Mouse (Mus musculus) gastrocnemius, postnatal 10 days (tissue): Measurements from ENCODE around the gene Fam168b. TPM values are rescaled to one million over a fixed set of nuclear protein-coding genes. Genes with fewer than 3 reads are reported as not detected.

ENCODE experiments used
- DNase-seq: peaks from one replicate; pipeline ENCODE4 v3.0.0; 2021; ENCODE audit warnings: mixed read lengths
- total RNA-seq, 2 experiments: library from RNA; stranded (reverse); gene quantifications; 2 replicates each; pipeline ENCODE4 v1.2.3; 2021

Gene Fam168b
- total RNA-seq, 2 experiments from 2014 or later = 54.3 to 63.7 TPM

DNA sequence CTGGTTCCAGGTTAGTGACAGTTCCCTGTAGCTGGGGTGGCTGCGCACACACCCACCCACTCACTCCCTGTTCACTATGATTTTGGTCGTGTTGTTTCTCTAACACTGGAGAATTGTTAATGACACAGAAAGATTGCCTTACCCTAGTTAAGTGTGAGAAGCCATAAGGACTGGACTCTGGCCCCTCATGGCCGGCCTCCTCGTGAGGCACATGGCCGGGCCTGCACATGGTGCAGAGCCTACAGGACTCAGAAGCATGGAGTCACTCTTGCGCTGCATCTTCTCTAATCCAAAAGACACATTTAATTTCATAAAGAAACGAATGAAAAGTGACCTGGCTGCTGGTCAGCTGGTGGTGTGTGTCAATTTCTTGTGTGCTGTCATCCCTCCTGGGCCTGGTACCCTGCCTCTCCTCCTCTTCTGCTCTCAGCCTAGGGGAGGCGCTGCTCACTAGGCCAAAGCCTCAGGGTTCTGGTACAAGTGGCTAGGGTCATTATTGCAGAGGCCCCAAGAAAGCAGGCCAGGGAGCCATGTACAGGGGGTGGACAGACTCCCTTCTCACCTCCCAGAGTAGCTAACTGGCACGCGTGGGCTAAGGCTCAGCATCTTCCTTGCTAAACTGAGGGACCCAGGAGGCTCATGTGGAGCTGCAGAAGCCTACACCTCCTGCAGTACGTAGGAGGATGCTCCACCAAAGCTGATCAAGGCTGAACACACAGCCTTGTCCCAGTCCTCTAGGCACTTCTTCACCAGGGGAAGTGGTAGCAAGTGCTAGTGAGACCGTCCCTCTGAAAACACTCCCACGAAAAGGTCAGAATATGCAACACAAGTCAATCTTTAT lies 30.2 kb downstream of the Fam168b start:
- DNase-seq = no peak

DNA sequence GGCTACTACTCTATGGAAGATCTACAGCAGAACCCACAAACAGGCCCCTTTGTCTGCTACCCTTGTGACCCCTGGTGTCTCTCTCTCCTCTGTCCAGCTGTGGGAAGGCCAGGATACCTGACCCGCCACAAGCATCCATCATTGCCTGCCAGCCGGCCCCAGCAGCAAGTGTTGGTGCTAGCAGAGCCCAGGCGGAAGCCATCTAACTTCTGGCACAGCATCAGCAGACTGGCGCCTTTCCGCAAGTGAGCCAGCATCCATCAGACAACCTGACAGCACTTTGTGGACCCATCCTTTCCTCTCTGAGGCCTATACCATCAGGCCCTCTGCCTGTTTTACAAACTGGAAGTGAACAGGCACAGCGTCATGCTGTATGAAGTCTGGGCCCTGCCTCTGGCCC lies 31.3 kb downstream of the Fam168b start:
- no peak for DNase-seq

DNA sequence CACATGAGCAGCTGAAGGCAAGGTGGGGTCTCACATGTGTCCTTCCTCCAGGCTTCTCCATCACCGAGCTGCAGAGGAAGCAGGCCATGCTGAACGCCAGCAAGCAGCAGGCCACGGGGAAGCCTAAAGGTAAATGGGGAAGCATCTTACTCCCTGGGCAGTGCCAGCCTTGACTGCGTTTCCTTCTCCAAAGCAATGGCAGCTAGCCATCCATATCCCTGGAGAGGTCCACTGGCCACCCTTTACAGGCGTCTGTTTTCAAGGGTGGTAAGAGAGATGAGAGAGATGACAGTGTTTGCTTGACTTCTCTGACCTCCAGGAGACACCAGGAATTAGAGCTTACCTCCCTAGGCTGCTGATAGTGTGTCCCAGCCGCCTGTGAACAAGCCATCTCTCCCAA lies 31.8 kb downstream of the Fam168b start:
- DNase-seq = no peak

DNA sequence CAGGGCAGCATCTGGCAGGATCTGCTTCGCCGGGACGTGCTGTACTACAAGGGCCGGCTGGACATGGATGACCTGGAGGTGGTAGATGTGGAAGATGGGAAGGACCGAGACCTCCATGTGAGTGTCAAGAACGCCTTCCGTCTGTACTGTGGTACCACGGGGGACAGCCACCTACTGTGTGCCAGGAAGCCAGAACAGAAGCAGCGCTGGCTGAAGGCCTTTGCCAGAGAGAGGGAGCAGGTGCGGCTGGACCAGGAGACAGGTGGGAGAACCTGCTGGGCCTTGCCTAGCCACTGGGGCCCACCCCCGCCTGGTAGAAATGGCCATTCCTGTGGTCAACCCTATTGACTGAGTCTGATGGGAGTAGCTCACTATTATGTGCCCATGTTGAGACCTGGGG lies 32.6 kb downstream of the Fam168b start:
- no peak for DNase-seq

DNA sequence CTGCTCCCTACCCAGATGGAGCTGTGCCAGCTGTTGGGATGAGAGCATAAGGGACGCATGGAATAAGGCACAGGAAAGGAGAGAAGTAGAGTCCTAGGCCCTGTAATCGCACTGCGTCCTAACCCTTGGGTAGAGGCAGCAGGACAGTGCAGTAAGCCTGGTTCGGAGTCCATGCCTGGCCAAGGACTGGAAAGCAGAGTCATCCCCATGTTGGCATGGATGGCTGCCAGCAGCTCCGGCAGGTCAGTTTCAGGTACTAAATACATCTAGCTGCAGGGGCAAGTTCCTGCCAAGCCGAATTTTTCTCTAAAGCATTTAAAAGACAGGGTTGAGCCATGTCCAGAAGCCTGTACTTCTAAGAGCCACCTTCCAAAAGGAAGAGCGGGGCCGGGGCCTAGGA lies 34.4 kb downstream of the Fam168b start:
- no peak for DNase-seq

DNA sequence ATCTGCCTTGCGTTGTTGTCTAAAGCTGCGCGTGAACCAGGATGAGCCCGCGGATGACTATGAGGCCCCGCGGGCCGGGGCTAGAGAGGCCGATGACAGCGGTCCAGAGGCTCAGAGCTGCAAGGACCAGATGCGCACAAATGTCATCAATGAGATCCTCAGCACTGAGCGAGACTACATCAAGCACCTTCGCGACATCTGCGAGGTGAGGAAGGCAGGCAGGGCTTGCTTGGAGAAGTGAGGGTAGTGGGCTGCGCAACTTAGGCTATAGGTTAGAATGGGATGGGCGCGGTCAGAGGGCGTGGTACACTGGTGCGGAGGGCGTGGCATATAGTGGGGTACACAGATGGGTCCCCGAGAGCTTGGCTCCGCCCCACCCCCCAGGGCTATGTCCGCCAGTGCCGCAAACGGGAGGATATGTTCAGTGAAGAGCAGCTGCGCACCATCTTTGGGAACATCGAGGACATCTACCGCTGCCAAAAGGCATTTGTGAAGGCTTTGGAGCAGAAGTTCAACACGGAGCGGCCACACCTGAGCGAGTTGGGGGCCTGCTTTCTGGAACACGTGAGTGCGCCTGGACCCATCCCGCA lies 36.8 kb downstream of the Fam168b start:
- DNase-seq = no peak

DNA sequence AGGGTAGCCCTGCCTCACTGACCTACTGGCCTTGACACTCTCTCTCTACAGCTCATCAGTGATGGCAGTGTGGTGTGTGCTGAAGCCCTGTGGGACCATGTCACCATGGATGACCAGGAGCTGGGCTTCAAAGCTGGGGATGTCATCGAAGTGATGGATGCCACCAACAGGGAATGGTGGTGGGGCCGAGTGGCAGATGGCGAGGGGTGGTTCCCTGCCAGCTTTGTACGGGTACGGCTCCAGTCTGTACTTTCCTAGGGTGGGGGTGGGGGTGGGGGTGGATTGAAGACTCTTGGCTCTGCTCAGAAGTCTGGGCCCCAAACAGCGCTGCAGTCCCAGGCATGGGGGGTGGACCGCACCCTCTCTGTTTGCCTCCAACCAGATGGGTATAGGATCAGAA lies 38.0 kb downstream of the Fam168b start:
- no peak for DNase-seq

DNA sequence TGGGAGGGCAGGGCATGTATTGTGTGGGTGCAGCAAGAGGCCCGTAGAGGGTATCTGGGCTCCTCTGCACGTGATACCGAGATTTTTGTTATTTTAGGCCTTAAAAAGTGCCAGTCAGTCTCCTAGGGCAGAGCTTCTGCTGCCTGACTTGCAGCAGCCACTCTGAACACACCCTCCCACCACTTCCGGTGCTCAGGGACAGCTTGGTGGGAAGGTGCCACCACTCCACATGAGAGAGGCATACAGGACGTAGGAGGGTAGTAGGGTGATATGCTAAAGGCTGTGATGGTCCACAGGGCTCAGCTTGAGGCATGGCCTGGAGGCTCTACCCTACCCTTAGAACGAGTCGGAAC lies 40.6 kb downstream of the Fam168b start:
- no peak for DNase-seq

DNA sequence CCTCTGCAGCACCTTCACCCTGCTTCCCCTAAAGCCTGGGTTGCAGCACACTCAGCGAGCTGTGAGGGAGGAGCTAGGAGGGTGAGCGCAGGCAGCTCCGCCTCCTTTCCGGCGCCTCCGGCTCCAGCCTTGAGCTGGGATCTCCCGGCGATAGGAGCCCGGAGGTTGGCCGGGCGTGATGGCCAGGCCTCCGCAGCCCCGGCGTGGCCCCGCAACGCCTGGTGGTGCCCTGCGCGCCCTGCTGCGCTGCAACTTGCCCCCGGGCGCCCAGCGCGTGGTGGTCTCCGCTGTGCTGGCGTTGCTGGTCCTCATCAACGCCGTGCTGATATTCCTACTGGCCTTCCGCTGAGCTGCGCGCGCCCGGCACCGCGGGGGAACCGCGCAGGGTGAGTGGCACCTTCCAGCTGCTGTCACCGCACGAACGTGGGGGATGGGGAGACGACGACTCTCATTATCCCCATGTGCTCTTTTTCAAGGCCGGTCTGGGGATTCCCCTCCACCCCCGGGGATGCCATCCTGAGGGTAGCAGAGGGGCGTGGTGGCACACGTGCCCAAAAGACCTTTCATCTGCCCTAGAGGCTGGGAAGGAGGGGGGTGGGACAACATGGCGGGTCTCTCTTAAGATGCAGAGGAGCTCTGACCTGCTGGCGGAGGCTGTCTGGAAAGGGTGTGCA lies 41.1 kb downstream of the Fam168b start:
- peak; percentile 57 for DNase-seq

DNA sequence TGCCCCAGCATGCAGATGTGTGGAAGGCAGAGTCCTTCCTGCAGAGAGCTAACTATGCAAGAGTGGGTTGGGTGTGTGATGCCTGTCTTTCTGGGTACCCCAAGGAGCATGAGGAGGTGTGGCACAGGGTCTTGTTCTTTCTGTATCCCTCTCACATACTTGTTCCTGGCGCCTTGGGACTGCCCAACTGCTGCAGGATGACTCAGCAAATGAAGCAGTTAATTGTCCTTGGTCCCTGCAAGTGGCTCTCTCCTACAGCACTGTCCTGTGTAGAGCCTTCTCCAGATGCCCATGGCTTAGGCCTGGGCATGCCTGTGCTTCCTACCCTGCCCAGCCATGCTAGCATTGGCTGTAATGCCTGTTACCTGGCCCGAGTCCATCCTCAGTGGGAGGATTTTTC lies 43.7 kb downstream of the Fam168b start:
- DNase-seq = no peak

DNA sequence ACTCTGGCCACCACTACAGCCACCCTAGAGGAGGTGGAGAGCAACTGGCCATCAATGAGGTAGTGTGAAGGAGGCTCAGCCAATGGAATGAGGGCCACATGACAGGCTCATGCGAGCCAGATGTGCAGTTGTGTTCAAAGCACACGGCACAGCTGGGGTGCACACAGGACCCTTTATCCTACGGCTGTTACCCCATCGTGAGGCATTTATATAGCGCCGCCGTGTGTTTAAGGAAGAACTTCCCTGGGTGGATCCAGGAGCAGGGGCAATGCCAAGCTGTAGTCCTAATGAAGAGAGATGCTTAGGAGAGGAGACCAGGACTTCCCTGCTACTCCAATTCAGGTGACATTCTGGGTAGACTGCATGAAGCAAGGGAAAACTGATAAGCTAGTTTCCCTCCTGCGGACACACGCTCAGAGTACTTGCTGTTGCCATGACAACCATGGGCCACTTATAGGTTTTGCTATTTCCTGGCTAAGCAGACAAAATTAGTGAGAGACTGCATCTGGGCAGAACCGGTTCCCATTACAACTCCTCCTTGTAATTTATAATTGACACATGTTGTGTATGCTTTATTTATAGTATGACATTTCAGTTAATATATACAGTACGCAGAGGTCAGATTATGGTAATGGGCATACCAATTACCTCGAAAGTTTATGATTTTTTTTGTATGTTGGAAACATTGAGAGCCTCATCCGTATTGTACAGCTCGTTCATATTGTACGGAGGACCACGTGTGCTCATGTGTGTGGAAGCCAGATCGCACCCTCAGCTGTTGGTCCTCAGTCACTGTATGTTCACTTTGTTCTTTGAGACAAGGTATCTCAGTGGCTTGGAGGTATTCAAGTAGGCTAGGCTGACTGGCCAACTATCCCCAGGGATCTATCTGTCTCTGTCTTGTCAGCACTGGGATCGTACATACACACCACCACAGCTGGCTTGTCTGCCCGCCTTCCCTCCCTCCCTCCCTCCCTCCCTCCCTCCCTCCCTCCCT lies 49.3 kb downstream of the Fam168b start:
- no peak for DNase-seq

DNA sequence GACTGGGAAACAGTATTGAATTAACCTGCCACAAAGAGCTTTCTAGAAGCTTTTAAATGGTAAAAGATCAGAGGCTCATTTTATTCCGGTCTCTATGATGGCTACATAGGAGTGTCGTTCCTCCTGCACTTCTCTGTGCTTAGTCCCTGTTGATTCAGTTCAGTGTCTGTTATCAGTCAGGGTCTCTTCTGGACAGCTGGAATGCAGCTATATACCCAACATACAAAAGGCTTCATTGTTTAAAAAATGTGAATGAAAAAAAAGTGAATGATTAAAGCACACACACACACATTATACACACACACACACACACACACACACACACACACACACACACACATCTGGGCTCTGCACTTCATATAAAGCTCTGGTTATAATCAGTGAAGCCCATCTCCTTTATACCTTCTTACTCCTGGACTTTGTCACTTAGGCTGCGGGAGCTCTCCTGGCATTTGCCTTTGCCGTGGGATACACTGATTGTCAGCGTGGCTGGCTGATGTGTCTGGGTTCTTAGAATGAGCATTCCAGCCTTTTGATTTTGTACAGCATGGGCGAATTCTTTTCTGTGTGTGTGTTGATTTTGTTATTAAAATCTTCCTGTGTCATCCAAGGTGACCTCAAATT lies 59.2 kb downstream of the Fam168b start:
- no peak for DNase-seq

DNA sequence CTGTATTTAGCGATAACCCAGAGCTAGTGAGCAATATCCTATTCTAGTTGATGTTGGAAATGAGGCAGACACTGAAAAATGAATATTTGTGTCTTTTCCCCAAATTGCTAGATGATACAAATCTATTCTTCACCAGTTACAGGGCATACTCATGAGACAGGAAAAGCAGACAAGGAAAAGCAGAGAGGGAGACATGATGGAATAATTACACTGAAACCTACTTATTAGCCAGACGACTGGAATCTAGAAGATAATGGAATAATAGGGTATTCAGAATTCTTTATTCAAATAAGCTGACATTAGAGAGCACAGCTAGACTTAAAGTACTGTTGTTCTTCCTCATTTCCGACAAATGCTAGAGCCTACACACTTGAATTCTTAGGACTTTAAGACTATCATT lies 67.0 kb downstream of the Fam168b start:
- DNase-seq = no peak

DNA sequence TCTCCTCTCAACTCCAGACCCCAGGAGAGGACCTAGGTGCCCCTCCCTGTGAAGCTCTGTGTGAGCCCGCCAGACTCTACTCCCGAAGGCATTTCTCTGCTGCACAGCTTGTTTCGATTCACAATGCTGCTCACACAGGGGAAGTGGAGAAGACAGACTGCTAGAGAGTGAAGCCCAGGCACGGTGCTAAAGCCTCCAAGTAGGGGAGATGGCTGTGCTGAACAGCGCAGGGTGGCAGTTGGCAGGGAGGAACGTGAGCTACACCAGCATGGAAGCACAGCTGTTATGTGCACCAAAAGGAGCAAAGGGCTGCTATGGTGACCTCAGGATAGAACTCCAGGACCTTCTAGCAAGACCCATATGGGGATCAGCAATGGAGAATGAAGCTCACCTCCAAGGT lies 74.0 kb downstream of the Fam168b start:
- DNase-seq = no peak

DNA sequence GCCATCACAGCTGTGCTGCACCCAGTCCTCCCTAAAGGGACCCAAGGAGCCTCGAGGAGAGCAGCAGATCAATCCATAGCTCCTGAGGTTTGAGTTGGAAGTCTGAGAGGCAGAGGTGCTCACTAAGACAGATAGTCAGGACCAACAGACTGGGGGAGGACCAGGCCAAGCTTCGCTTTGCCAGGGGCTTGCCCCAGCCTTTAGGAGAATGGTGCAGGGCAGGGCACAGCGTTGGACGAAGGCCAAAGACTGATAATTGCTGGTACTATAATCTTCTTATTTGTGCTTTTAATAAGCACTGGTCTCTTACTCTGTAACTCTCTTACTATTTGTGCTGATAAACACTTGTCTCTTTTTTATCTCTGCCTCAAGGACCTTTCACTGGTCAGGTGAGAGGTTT lies 75.0 kb downstream of the Fam168b start:
- DNase-seq = no peak

DNA sequence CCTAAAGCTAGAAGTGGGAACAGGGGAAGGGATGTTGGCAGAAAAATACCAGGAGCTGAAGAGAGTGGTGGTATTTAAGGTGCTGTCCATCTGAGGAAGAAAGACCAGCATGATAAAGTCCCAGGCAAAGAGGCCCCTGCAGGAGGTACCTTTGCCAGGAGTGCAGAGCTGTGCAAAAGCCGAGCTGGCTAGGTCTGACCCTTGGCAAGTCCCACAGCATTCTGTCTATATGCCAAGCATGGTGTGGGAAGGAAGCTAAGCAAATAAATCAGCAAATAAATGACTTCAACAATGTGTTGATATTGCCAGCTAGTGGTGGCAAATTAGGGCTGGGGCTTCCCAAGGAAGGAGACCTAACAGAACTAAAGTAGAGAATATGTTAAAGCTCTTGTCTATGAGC lies 76.0 kb downstream of the Fam168b start:
- DNase-seq = no peak

Other genes starting within 250 kb of the Fam168b start
- 10 to 100 TPM; 16.5 to 17.1 TPM for gene Plekhb2, start 6.9 kb upstream of the Fam168b start, total RNA-seq